Mouse (Mus musculus) adrenal gland, adult (tissue): Measurements from ENCODE around the gene 4930568D16Rik.

Experiments used
- DNase-seq, 2 experiments: peaks; one replicate each; pipeline ENCODE4 v3.0.0; 2022 to 2023; ENCODE audit warnings: low spot score in 1 of 2; ENCODE audit not compliant: inconsistent age in 2 of 2

Gene 4930568D16Rik

DNA sequence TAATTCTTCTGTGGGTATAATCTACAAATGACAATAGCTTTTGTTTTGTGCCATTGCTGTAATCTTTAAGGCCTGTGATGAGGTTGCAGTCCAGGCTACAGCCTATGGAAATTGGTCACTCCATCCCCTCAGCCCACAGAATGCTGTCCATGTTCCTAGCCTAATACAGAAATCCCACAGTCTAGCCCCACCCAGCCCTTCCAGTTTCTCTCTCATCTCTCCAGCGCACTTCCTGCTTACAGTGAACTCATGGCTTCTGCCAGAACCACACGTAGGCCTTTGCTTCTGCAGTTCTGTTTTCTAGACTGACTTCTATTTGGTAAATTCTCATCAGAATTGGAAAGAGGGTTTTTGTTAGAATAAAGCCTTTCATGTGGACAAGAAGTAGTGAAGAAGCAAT is 21.5 kb downstream of the 4930568D16Rik start:
- DNase-seq: no peak

DNA sequence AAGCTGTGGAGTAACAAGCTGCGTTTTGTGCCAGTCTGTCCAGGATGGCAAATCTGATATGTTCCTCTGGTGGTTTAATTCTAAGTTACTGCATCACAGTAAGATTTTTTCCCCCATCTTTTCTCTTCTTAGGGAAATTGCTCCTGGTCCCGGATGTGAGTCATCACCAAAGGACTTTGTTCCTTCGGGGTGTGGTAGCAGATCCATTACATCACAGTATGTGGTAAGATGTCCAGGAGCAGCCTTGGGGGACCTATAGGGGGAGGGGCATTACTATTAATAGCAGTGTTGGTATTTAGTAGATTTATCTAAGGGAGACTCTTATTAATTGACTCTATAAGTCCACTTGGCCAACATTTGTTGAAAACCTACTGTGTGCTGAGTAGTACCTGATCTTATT is 24.9 kb downstream of the 4930568D16Rik start:
- peak in 1 of 2 experiments; percentile 40 for DNase-seq

DNA sequence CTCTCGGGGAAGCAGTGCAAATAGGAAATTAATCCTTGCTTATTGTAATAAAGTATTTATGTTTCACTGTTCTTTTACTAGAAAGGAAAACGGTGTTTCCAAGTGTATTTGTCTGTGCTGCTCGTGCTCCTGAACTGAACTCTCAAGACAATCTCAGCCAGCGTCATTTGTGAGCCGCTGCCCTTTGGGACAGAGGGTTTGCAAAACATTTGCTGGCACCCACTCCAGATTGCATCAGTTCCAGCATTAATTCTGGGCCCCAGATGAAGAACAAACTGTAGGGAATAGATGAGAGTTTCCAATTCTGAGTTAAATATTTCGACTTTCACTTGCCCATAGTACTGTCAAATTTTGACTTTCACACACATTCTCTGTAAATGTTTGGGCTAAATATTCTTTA is 28.8 kb downstream of the 4930568D16Rik start:
- peak in 1 of 2 experiments; percentile 78 for DNase-seq

DNA sequence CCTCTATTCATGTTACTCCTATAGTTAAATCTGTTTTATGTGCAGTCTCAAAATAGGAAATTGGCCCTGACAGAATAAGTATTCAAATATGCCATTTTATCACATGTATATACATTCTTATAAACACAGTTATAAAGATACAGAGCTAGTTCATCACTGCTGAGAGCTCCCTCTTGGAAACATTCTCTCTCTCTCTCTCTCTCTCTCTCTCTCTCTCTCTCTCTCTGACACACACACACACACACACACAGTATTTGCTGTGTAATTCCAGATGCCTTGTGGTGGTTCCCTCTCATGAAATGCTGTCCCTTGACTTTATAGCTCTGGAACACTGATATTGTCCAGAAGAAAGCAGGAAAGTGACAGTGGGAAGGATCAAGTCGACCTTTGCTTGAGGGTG is 29.5 kb downstream of the 4930568D16Rik start:
- no peak for DNase-seq

DNA sequence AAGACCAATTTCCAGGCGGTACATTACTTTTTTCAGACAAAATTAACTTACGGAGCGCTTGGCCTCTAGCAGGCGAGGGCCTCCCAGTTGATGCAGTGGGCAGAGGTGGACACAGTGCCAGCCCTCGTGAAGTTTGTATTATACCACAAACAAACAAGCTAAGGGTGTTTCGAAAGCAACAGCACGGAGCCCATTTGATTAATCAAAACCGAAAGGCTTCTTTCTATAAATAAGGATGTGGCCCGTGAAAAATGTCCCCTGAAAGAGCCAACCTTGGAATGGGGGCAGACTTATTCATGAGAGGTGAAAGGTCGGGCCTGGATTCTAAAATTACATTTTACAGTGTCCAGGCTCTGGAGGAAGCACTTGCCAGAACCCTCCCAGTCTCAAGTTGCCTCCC is 30.1 kb downstream of the 4930568D16Rik start:
- no peak for DNase-seq

DNA sequence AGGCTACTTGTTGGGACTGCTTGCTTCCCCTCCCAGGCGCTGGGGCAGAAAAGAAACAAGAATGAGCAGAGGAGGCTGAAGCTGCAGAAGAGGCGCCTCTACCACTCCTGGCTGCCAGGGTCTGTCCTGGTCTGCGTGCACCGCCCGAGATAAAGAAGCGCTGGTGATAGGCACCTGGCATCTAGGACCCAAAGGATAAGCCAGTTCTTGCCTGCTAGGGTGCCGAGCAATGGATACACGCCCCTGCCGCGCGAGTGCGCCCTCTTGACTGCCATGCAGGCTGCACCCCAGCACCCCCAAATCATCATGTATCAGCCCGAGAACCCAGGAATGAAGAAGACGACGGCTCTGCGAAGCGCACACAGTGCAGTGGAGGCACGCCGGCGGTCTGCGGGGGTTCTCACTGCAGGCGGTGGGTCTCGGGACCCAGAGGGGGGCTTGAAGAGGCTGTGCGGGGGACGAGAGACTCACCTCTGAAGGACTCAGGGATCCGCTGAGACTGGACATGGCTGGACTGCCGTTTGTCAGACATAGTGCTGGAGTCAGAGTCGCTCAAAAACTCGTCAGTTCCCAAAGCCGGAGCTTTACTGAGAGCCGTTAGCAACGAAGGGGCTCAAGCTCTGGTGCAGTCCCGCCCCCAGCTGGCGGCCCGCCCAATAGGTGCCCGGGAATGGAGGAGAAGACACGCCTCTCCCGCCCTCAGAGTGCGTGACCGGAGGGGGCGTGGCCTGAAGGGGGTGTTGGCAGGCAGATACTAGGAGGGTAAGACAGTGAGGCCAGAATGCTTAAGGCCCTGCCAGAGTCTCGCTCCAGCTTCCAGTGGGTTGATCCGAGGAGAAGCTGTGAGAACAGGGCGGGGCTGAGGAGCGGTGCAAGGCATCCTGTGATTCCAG is 30.9 kb downstream of the 4930568D16Rik start, which contains the start of gene Stom:
Gene Stom, minus strand, starts transcription at position 589 of the 893 bp plus-strand sequence.
- DNase-seq: peak; percentile 100

DNA sequence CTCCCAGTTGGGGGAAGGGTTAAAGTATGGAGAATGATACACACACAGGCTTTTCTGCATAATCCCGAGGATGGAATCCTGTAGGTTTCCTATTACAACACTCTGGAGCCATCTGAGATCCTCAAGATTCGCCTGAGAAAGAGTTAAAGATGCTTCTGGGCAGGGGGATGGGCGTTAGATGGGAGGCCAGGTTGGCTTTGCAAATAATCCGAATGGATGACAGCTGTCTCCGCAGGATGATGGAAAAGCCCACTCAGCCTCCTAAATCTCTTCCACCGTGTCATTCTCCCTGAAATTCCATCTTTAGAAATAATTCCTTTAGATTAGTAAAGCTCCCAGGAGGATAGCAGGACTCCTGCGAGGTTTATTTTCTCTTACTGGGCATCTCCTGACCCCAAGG is 31.9 kb downstream of the 4930568D16Rik start:
- no peak for DNase-seq

DNA sequence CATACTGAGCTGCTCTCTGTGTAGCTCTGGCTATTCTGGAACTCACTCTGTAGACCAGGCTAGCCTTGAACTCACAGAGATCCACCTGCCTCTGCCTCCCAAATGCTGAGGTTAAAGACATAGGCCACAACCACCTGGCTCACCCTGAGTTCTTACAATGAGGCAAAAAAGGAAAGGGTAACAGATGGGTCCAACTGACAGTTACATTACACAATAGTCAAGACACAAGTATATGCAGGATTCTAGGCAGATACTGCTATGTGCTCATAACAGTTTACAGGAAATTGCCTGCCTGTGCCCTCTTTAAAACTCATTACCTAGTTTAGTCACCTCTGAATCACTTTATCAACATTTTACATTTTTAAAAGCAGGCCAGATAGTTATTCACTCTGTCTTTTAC is 33.9 kb downstream of the 4930568D16Rik start:
- DNase-seq: no peak

DNA sequence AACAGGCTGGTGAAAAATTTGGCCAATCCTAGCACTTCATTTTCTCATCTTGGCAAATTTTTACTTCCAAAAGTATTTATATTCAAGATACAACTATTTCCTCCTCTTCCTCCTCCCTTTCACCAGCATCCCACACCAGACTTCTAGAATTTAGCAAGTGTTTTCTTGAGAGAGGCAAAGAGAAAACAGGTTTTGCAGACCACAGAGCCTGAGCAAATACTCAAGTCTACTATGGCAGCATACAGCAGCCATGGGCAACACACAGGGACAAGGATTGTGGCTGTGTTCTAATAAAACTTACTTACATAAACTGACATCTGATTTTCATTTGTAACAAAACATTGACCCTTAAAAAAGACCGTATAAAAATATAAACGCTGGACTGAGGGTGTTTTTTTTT is 36.3 kb downstream of the 4930568D16Rik start:
- no peak for DNase-seq

DNA sequence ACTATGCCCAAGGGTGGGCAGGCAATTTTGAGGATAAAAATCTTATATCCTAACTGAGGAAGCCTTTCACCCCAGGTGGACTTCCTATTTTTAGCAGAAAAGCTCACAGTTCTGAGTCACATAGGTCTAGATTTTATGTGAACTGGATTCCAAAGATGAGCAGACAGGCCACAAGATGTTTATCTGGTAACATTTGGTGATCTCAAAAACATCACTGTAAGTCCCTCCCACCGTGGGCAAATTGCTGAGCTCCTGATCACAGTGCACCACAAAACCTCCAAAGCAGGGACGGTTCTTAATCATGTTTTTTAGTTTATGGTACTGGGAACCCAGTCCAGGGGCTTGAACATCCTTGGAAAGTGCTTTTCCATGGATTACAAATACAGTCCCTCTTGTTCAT is 38.5 kb downstream of the 4930568D16Rik start:
- no peak for DNase-seq

DNA sequence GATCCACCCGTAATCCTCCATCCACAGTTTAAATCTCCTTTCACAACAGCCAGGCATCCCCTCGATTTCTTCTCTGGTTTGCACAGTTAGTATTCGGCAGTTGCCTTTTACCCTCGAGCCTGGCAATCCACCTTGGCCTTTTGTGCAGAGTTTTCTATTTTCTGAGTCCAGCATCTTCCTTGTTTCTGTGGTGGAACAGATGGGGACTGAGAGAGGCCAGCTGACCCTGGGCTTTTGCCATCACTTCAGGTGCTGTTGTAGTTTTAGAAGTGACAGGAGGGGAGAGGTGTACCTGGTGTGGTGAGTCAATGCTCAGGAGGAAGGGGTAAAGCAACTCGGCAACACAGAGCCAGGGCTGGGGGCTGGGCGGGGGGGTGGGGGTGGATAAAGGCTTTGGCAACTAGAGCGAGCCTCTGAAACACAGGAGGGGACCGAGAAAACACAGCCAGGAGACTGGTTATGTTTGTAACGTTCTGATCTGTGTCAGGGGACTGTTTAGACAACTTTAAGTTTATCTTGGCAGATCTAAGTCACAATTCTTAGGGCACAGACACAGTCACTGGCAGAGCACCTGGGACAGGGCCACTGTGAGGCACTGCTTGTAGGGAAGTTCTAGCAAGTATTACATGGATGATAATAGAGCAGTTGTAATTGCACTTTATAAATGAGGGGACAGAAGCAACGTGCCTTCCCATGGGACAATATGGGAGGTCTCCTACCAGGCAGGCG is 39.3 kb downstream of the 4930568D16Rik start:
- no peak for DNase-seq

DNA sequence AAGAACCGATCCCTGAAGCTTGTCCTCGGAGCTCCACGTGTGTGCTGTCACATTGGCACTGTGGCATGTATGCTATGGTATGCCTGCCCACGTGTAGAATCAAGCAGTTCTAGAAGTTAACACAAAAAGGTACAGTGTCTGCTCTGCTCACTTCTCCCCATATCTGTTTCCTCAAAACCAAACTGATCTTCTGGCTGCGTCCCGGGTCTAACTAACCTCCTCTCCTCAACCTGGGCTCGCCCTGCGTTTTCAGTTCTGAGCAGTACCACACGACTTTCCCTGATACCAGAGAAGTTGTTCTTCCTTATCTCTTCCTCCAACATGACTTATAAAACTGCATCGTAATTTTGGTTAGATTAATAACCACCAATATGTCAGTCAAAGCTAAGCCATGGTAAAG is 39.9 kb downstream of the 4930568D16Rik start:
- DNase-seq: no peak

DNA sequence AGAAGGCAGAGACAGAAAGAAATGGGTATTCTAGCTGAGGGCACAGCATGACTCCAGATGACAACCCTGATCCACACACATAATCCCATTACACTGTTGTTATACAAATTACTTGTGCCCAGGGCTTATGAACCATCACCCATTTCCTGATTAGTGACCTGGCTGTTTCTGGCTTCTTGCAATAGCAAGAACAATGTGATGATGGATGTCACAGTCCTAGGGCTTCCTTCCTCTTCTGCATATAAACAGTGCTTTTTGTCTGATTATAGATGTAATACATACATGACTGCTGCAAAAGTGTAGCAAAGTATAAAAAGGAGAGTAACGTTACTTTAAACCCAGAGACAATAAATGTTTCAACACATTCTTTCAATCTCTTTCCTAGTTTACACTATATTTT is 40.6 kb downstream of the 4930568D16Rik start:
- DNase-seq: peak in 1 of 2 experiments; percentile 49

DNA sequence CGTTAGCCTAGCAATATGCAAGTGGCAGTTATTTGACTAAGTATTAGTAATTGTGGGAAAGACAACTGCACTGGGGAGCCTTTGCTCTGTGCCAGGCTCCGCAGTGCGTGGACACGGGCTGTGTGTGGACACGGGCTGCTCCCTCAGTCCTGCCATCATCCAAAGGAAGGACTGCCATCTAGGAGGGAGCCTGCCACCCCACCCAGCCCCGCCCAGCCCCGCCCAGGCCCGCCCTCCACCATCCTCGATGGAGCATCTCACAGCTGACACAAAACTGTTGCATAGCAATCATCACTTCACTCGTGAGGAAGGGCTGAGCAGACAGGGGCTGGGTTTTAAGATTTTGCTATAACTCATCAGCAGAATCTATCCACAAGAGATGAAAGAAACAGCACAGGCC is 41.6 kb downstream of the 4930568D16Rik start:
- no peak for DNase-seq

DNA sequence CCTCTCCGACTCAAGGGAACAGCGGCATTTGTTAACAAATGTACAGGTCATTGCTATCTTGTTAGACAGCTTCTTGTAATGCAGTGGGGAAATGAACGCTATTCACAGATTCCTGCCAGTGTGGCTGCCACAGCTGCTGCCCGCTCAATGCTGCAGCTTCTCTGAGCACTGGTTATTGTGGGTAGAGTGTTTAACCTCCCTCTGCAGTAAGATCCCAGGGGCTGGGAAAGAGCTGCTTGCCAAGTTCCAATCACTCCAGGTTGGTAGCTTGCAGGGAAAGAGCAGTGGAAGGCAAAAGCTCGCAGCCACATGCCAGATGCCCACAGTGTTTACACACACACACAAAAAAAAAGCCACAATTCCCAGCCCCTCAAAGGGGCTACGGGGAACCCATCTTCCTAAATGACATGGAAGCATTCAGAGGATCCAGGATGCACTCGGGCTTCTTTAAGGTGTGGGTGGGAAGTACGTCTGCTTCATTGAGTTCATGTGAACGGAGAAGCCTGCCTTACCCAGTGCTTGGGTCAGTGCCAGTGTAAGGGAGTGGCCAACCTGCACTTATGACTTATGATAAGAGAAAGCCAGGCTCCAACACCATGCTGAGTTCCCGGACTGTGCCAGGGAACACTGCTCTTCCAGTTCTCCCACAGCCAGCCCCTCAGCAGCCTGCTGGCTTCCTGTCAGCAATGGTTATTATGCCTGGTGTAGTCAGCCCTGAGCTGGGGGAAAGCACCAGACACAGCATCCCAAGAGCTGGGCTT is 44.9 kb downstream of the 4930568D16Rik start:
- peak in 1 of 2 experiments; percentile 48 for DNase-seq

DNA sequence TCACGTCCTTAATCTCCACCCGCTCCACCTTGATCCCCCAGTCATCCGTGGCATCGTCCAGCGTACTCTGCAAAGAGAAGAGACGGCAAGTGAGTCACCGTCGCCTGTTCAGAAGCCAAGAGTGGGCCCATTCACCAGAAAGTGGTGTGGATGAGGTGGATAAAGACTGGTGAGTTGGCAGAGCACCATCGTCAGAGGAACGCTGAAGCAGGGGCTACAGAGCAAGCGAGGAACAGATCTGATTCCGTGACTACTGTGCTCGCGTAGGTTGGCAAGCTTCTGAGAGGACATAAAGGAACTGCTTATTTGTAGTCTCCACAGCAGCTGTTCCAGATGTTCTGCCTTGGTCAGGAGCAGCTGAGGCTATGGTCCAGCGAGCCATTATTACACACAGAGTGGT is 47.1 kb downstream of the 4930568D16Rik start:
- no peak for DNase-seq

DNA sequence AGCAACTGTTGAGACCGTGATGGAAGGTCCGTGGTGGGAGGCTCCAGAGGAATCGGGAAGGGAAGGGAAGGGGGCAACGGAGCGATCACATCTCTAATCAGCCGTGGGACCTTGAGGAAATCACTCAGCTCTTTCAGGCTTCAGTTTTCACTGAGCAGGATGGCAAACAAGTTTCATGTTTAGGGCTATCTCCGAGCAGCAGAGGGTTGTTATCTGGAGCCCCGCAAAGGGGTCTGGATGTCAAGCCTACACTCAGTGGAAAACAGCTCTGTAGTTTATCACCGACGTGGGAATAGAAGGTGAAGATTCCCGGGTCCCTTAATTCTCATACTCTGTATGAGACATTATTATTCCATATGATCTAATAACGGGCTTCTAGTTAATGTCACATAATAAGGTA is 49.1 kb downstream of the 4930568D16Rik start:
- no peak for DNase-seq

DNA sequence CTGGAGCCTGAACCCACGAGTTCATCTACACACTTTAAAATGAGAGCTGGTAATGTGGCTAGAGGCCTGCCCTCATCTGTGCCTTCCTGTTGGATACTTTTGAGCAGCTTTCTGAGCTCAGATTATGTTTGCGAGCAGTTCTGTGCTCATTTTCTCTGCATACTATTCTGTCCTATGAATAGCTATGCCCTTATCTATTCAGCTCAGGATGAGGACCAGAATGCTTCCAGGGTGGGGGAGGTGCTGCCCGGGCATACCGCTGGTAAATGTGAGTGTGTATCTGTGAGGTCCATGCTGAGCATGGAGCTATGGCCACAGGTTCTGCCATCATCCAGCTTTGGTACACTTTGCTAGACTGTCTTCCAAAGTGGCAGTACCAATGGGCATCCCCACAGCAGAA is 49.9 kb downstream of the 4930568D16Rik start:
- DNase-seq: no peak

DNA sequence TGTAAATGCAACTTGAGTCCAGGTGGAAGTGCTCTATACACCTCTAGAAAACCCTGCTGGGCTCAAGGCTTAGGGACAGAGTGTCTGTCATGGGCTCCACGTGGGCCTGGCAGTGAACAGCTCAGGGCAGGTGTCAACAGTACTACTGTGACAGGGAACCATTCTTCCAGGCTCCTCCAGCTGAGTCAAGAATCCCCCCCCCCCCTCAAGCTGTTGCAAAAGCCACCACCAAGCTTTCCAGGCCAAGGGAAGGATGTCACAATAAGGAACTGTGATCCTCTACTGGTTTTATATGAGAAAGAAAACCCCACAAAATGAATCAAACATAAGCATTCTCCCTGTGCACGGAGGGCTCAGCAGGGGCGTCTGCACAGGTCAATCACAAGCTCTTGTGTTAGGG is 53.2 kb downstream of the 4930568D16Rik start:
- DNase-seq: no peak

DNA sequence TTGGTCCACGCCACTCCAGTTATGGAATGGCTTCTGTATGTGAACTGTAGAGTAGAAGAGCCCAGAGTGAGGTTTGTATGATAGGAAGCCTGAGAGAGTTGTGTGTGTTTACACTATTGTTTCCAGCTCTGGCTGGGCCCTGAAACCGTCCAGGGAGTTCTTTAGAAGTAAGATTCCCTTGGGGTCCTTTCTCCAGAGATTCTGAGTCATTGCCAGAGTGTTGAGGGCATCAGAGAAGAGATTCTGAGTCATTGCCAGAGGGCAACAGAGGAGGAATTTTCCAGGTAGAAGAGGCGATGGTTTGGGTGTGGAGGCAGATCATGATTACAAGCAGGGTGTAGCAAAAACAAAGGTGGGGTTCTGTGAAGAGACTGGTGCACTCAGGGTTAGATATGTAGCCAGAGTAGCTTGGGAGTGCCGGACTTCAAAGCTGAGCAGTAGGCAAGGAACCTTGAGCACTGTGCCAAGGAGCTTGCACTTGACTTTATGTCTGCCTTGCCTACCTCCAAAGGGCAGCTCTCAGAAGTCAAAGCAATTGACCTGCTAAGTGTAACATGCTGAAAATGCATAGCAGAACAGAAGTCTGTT is 57.5 kb downstream of the 4930568D16Rik start:
- no peak for DNase-seq

DNA sequence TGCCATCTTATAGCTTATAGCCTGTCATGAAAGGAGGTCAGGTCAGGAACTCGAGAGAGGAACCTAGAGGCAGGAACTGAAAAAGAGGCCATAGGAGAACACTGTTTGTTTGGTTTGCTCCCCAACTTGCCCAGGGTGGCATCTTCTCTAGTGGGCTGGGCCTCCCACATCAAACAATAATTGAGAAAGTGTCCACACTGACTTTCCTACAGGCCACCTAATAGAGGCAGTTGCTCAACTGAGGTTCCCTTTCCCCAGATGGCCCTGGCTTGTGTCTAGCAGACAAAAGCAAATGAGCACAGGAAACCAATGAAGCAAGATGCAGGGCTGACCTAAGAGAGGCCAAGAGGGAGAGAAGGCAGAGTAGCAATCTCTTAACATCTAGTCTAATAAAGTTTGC is 59.4 kb downstream of the 4930568D16Rik start:
- DNase-seq: no peak
